Mouse (Mus musculus) bone marrow, adult 2 months (tissue): Measurements from ENCODE around the gene Zfp941.

ENCODE experiments used
- CTCF ChIP-seq: fragments of 200-500 bp; IDR thresholded peaks from 2 replicates; pipeline ENCODE4 v1.5.1; 2011; ENCODE audit warnings: low read length, control low read depth; ENCODE audit not compliant: control insufficient read depth, insufficient read depth
- POLR2A ChIP-seq: fragments of 200-500 bp; IDR thresholded peaks from 2 replicates; pipeline ENCODE4 v1.6.1; 2011; ENCODE audit warnings: low read depth, mild to moderate bottlenecking, control low read depth, low read length, borderline replicate concordance; ENCODE audit not compliant: control insufficient read depth

GRCm38 (mm10) chr7:140836243-140837115, 14.5 kb upstream of the Zfp941 start:
- TF ChIP-seq POLR2A: no peak
- TF ChIP-seq CTCF: no peak
